Mouse (Mus musculus) cerebellum, adult 18-20 months (tissue): ENCODE data around the gene Ankrd63.

ENCODE experiments used
- DNase-seq, 2 experiments: peaks; one replicate each; pipeline ENCODE4 v3.0.0; 2021

Gene Ankrd63

GRCm38 (mm10) chr2:118703913-118704730 lies at the start of gene Ankrd63:
Ankrd63 (minus strand) TSS chr2:118703963.
- peak in 1 of 2 experiments; percentile 11 for DNase-seq

DNA sequence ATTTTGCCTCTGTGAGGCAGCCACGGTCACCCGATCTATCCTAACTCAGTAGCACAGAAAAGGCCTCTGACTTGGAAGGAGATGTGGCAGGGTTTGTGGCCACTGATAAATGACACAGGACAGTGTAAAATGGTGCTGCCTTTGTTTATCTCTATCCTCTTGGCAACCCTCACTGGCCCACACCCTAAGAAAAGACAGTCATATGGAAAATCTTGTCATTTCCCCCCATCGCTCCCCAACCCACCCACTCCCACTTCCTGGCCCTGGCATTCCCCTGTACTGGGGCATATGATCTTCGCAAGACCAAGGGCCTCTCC lies 49.0 kb upstream of the Ankrd63 start:
- DNase-seq: no peak

DNA sequence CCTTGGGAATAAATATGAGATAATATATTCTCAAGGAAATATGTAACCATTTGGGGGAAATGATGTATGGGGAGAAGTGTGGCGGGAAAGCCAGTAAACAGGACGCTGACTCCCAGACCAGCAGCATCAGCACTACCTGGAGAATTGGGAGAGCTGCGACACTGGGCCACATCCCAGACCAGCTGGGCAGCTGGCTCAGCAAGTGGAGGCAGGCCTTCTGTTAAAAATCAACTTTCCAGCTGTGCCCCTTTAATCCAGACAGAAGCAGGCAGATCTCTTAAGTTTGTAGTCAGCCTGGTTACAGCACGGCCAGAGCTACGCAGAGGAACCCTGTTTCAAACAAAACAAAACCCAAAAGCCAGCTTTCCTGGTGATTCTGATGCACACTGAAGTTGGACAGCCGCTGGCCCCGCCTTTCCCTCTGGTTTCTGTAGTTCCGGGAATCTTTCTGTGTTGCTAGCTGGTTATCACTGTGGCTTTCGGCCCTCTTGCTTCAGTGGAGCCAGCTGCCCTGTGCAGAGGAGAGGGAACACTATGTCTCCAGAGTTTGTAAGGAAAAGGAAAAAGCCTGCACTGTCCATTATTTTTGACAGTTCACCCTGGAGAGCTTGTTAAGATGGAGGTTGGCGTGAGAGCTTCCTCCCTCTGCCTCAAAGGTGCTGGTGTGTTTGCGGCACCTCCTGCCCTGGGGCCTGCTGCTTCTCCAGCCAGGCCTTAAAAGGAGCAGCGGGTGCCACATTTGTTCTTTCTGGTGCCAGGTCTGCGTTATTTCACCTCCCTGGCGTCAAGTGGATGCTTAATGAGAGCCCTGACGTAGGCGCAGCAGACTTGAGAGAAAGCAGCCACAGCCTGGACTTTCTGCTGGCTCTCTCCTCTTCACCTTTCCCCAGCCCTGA lies 48.4 kb upstream of the Ankrd63 start:
- DNase-seq: no peak

DNA sequence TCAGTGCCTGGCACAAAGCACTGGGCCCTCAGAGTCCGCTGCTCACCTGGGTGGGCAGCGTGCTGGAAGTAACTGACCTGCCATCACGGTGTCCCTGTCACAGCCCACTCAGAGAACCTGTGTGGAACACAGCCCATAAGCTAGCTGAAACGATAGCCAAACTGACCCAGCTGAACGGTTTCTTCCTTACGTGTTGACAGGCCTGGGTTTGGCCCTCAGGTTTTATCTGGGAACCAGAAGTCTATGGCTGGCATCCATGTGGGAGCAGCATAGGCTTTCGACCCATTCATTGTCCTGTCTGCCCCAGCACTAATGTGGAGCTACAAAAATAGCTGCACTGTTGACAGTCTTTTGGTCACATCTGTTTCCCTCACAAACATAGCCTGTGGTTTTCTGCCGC lies 46.7 kb upstream of the Ankrd63 start:
- DNase-seq: no peak

DNA sequence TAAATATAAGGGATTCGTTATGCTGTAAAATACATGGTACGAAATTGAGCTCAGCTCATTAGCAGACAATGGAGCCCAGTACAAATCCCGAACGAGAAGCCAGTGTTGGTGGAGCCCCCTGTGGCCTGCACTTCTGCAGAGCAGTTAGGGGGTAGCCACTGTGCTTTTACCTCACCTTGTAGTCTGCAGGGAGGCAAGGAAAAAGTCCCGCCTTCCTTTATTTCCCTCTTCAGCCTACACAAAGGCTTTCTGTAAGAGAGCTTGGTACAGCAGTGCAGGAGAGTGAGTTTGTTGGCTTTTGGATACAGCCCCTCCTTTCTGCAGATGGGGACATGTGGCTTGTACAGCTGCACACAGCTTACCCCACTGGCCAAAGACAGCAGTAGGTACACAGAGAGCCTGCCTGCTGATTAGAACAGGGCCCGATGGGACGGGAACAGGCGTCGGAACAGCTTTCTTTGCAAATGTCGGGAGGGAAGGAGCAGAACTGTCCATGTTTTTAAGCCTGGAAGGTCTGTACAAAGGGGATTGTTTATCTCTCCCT lies 45.6 kb upstream of the Ankrd63 start:
- no peak for DNase-seq

GRCm38 (mm10) chr2:118747301-118747960 lies 43.7 kb upstream of the Ankrd63 start:
- peak; percentile 52 to 60 for DNase-seq

GRCm38 (mm10) chr2:118745915-118746901 lies 42.4 kb upstream of the Ankrd63 start:
- peak; percentile 51 to 62 for DNase-seq

DNA sequence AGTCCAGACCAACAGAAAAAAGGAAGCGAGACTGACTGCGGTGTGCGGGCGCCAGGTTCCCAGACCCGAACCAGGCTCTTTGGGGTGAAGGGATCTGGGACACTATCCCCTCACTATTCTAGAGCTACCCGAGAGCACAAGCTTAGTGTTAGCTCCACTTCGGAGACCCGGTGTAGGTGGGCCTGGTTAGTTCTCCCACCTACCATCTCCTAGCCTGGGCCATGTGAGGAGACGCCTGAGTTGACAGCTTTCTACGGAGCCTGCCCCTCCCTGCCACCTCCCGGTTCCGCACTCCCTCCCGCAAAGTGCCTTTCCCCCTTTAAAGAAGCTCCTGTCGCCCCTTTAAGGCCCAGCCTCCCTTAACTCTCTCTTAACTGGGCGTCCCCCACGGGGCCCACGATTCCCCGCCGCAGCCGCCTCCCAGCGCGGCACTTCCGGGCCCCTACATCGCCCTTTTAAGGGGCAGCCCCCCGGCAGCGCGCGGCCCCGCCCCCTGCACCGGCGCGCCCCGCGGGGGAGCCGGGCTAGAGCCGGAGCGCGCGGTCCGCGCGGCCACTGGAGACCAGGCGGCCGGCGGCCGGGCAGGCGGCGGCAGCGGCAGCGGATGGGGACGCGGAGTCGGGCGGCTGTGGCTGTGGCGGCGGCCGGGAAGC lies 41.6 kb upstream of the Ankrd63 start, which contains the start of gene Inafm2:
TSS of gene Inafm2 (plus strand) at position 527 of the 653 bp plus-strand sequence.
- peak; percentile 89 to 95 for DNase-seq

- DNase-seq: no peak
Observed at GRCm38 (mm10) chr2:118744621-118745020, 40.9 kb upstream of the Ankrd63 start.

- DNase-seq: peak; percentile 56 to 64
Observed at GRCm38 (mm10) chr2:118743261-118743943, 39.6 kb upstream of the Ankrd63 start.

DNA sequence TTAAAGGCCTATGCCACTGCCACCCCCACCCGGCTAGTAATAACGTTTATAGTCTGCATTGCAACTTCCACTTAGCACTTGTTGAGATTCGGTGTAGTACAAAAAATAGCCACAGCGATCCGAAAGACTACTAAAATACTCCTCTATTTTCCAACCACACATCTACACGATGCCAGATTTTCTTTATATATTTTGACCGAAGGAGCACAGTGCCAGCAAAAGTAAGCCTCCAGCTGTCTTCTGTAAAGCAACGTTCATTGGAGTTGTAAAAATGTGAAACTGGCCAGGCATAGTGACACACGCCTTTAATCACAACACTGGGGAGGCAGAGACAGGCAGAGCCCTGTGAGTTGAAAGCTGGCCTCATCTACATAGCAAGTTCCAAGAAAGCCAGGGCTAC lies 37.4 kb upstream of the Ankrd63 start:
- DNase-seq: no peak

DNA sequence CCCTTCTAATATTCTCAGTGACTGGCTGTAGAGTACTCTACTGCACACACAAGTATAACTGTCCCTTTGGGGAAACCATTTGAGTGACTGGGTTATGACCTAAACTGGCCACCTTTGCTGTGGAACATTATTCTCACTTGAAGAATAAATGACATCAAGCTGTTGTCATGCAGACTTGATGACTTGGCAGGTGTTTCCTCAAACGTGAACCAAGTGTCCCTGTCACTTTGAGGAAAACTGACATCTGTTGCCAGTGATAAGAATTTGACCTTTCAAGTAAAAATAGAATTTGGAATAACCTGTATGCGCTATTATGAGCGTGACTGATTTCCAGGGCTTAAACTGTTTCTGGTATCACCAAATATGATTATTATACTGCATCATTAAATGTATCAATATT lies 36.6 kb upstream of the Ankrd63 start:
- no peak for DNase-seq

- DNase-seq: no peak
Observed at GRCm38 (mm10) chr2:118733341-118733740, 29.6 kb upstream of the Ankrd63 start.

DNA sequence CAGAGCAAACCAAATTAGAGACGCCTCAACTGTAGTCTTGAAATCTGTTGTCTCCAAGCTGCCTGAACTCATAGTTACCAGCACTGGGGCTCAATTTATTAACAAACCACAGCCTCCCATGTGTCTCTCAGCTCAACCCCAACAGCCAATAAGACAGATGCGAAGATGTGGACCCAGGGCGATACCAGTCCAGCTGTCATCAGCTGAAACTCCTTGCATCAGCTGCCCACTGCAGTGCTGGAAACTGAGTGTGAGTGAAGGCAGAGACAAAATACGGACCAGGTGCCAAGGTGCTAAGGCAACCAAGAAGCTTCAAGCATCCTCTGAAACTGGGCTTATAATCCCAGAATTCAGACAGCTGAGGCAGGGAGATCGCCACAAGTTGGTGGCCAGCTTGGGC lies 28.2 kb upstream of the Ankrd63 start:
- no peak for DNase-seq

GRCm38 (mm10) chr2:118730622-118730915 lies 26.8 kb upstream of the Ankrd63 start:
- no peak for DNase-seq

DNA sequence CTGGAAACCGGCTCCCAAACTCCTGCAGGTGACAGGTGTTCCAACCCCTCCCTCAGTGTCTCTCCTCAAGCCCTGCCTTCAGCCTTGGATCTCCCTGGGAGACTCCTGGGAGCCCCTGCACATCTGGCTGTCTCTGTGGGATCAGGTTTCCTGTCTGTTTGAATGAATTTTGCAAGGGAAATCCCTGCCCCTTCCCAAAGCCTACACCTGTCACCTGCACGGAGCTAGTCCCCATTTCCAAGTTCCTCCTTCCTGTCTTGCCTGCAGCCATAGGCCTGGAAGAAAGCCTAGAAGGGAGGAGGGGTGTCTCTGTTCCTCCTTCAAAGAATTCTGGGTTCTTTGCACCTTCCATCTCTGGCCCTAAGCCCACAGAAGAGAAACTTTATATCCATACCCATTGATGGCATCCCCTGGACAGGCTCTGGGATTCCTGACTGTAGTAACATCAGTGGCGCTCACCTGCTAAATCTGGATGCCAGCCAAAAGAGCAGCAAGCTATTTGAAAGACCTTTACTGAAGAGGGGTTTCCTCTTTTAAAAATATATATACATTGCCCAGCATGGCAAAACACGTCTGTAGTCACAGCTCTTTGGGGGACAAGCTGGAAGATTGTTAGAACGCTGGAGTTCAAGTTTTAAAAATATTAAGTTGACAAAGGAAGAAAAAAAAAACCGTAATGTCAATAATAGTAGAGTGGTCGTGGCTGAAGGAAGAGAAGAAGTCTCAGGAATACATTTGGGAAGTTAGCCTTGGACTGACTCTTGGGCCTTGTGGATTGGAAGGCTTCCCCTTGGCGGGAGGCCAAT lies 26.3 kb upstream of the Ankrd63 start:
- no peak for DNase-seq

DNA sequence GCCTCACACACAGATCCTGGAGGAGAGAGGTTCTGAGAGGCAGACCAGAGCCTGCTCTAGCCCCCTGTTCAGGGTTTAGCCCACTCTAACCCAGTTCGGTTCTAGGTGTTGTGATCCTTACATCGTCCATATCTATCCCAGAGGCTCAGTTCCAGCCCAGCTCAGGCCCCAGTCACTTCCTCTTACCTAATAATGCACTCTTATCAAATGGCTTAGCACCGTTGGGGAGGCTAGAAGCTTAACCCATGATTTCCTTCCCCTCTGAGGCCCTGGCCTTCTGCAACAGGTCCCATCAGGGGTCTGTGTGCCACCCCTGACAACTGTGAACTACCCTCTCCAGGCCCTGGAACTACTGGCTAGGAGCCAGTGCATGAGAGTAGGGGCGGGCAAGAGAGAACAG lies 25.4 kb upstream of the Ankrd63 start:
- no peak for DNase-seq

DNA sequence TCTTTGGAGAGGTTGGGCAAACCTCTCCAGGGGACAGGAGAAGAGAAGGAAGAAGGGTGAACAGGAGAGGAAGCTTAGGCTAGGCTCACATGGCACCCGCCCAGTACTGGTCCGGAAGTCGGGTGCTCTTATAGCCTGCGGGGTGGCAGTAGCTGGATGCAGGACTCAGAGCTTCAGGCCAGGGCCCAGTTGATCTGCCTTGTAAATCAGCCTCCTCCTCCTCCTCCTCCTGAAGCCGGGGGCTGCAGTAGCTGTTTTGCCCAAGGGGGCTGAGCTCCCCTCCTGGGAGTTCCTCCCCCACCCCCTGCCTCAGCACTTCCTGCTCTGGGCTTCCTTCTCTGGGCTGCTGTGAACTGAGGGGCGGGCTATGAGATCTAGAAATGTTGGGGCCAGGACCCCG lies 24.6 kb upstream of the Ankrd63 start, which contains the start of gene Plcb2:
TSS of gene Plcb2 (minus strand) at position 102 of the 400 bp plus-strand sequence.
- DNase-seq: no peak

- no peak for DNase-seq
Observed at GRCm38 (mm10) chr2:118727911-118728310, 24.1 kb upstream of the Ankrd63 start.

- DNase-seq: no peak
Observed at GRCm38 (mm10) chr2:118726873-118727272, 23.1 kb upstream of the Ankrd63 start.
